Mouse (Mus musculus) CH12.LX (cell line): ENCODE results near the gene Kcnn1. TPM values are rescaled to one million over a fixed set of nuclear protein-coding genes. Genes with fewer than 3 reads are reported as not detected.

Source experiments
- DNase-seq: peaks from one replicate; pipeline ENCODE4 v3.0.0-alpha.2; 2013; ENCODE audit errors: extremely low read depth
- H3K27ac ChIP-seq: 2 replicates; pipeline ENCODE4 v1.5.1; 2012; ENCODE audit warnings: low read depth, mild to moderate bottlenecking, control low read depth, moderate library complexity; ENCODE audit not compliant: insufficient read depth
- H3K27me3 ChIP-seq: replicated peaks from 2 replicates; pipeline ENCODE3; 2012; ENCODE audit warnings: inconsistent platforms
- H3K36me3 ChIP-seq, 2 experiments: replicated peaks in 1 of 2; 2 replicates each; pipeline versions ENCODE3 to v1.6.1; 2012; ENCODE audit warnings: inconsistent platforms in 1 of 2, low read length in 1 of 2, mild to moderate bottlenecking in 1 of 2, mixed read lengths in 1 of 2, moderate library complexity in 1 of 2; ENCODE audit not compliant: control insufficient read depth in 1 of 2, insufficient read depth in 1 of 2
- H3K4me1 ChIP-seq, 2 experiments: 2 replicates each; pipeline ENCODE4 v1.6.1; 2012; ENCODE audit warnings: inconsistent platforms in 1 of 2, moderate library complexity in 1 of 2; ENCODE audit not compliant: insufficient read depth in 2 of 2, control insufficient read depth in 1 of 2
- H3K4me2 ChIP-seq: 2 replicates; pipeline ENCODE4 v1.6.1; 2012; ENCODE audit warnings: low read depth, mild to moderate bottlenecking, control low read depth; ENCODE audit not compliant: poor library complexity, insufficient read depth, severe bottlenecking
- H3K4me3 ChIP-seq, 3 experiments: fragments of 150-350 bp in 1 of 3; sonication (generic) in 1 of 3; replicated peaks in 1 of 3; 2 replicates each; pipeline versions ENCODE3 to v1.5.1; 2011 to 2012; ENCODE audit warnings: low read depth in 2 of 3, low read length in 2 of 3, mild to moderate bottlenecking in 2 of 3, moderate library complexity in 2 of 3, control low read depth in 1 of 3, improper control_type of control experiment in 1 of 3, inconsistent platforms in 1 of 3, mixed read lengths in 1 of 3; ENCODE audit not compliant: poor library complexity in 1 of 3
- H3K79me2 ChIP-seq: replicated peaks from 2 replicates; pipeline ENCODE4 v1.6.1; 2012; ENCODE audit warnings: mild to moderate bottlenecking, moderate library complexity; ENCODE audit not compliant: control insufficient read depth, poor library complexity, insufficient read depth, severe bottlenecking; ENCODE audit errors: extremely low read depth
- H3K9ac ChIP-seq: 2 replicates; pipeline ENCODE4 v1.6.1; 2012; ENCODE audit warnings: low read depth, mild to moderate bottlenecking, control low read depth, moderate library complexity; ENCODE audit not compliant: insufficient read depth
- H3K9me3 ChIP-seq: replicated peaks from 2 replicates; pipeline ENCODE3; 2012; ENCODE audit warnings: low read length, inconsistent platforms, mixed read lengths
- BHLHE40 ChIP-seq: IDR thresholded peaks from 2 replicates; pipeline ENCODE4 v1.6.1; 2011; ENCODE audit warnings: mild to moderate bottlenecking, low read depth, low read length, improper control_type of control experiment
- CHD1 ChIP-seq: IDR thresholded peaks from 2 replicates; pipeline ENCODE4 v1.6.1; 2012; ENCODE audit warnings: low read depth, low read length, improper control_type of control experiment, inconsistent platforms
- CHD2 ChIP-seq: IDR thresholded peaks from 2 replicates; pipeline ENCODE4 v1.6.1; 2011; ENCODE audit warnings: low read length, improper control_type of control experiment
- ELF1 ChIP-seq: IDR thresholded peaks from 2 replicates; pipeline ENCODE4 v1.6.1; 2014; ENCODE audit warnings: low read depth, mild to moderate bottlenecking, inconsistent platforms, low read length, improper control_type of control experiment
- ETS1 ChIP-seq: conservative IDR thresholded peaks from 2 replicates; pipeline ENCODE4 v1.6.1; 2012; ENCODE audit warnings: low read depth, mild to moderate bottlenecking, inconsistent platforms, low read length, improper control_type of control experiment, moderate library complexity
- GABPA ChIP-seq: IDR thresholded peaks from 2 replicates; pipeline ENCODE4 v1.6.1; 2012; ENCODE audit warnings: low read depth, low read length, improper control_type of control experiment, inconsistent platforms; ENCODE audit not compliant: insufficient replicate concordance
- HCFC1 ChIP-seq: IDR thresholded peaks from 2 replicates; pipeline ENCODE4 v1.6.1; 2012; ENCODE audit warnings: low read depth, mild to moderate bottlenecking, inconsistent platforms, low read length, improper control_type of control experiment
- JUND ChIP-seq: conservative IDR thresholded peaks from 2 replicates; pipeline ENCODE4 v1.6.1; 2011; ENCODE audit warnings: low read depth, low read length, improper control_type of control experiment
- MAZ ChIP-seq: IDR thresholded peaks from 2 replicates; pipeline ENCODE4 v1.6.1; 2012; ENCODE audit warnings: low read depth, mild to moderate bottlenecking, inconsistent platforms, low read length, improper control_type of control experiment, moderate library complexity
- MEF2A ChIP-seq: IDR thresholded peaks from 2 replicates; pipeline ENCODE4 v1.6.1; 2014; ENCODE audit warnings: low read depth, mild to moderate bottlenecking, inconsistent platforms, low read length, improper control_type of control experiment, borderline replicate concordance
- MXI1 ChIP-seq: IDR thresholded peaks from 2 replicates; pipeline ENCODE4 v1.6.1; 2011; ENCODE audit warnings: mild to moderate bottlenecking, low read depth, low read length, improper control_type of control experiment
- NELFE ChIP-seq: IDR thresholded peaks from 2 replicates; pipeline ENCODE4 v1.6.1; 2011; ENCODE audit warnings: low read depth, low read length, improper control_type of control experiment
- NRF1 ChIP-seq: IDR thresholded peaks from 2 replicates; pipeline ENCODE4 v1.6.1; 2014; ENCODE audit warnings: low read depth, mild to moderate bottlenecking, inconsistent platforms, low read length, improper control_type of control experiment, moderate library complexity
- POLR2A ChIP-seq: IDR thresholded peaks from 2 replicates; pipeline ENCODE4 v1.6.1; 2011; ENCODE audit warnings: low read depth, mild to moderate bottlenecking, improper control_type of control experiment, low read length
- POLR2AphosphoS2 ChIP-seq: IDR thresholded peaks from 2 replicates; pipeline ENCODE4 v1.6.1; 2011; ENCODE audit warnings: low read depth, low read length, improper control_type of control experiment
- RAD21 ChIP-seq: IDR thresholded peaks from 2 replicates; pipeline ENCODE4 v1.6.1; 2011; ENCODE audit warnings: low read depth, mild to moderate bottlenecking, low read length, improper control_type of control experiment, moderate library complexity
- RCOR1 ChIP-seq: conservative IDR thresholded peaks from 2 replicates; pipeline ENCODE4 v1.6.1; 2012; ENCODE audit warnings: low read depth, mild to moderate bottlenecking, inconsistent platforms, low read length, improper control_type of control experiment
- USF2 ChIP-seq: conservative IDR thresholded peaks from 2 replicates; pipeline ENCODE4 v1.6.1; 2011; ENCODE audit warnings: low read depth, low read length, improper control_type of control experiment
- ZC3H11A ChIP-seq: IDR thresholded peaks from 2 replicates; pipeline ENCODE4 v1.6.1; 2012; ENCODE audit warnings: low read depth, mild to moderate bottlenecking, inconsistent platforms, low read length, improper control_type of control experiment
- dilution Hi-C: fragments of 300-500 bp; cut with MboI; formaldehyde crosslinking; loops from 2 replicates; pipeline ENCODE4 v1.14.3; 2020; ENCODE audit warnings: low sequenced_read_pairs; ENCODE audit not compliant: extremely low pct_unique_long_range_greater_than_20kb, extremely low pct_ligation_motif_present
- in situ Hi-C: fragments of 300-500 bp; cut with MboI; formaldehyde crosslinking; loops from 3 replicates; pipeline ENCODE4 v1.14.3; 2019; ENCODE audit warnings: low sequenced_read_pairs, low pct_ligation_motif_present, low pct_unique_long_range_greater_than_20kb, mixed read lengths
- polyA plus RNA-seq: library from polyadenylated mRNA; unstranded; fragments of >175 nt; gene quantifications from 2 replicates; pipeline ENCODE4 v1.2.1, GENCODE M21; 2012; ENCODE audit warnings: low read depth; ENCODE audit not compliant: insufficient read length
- total RNA-seq, 2 experiments: library from RNA; depleted of rRNA; stranded (reverse); fragments of 300-350 nt in 1 of 2; fragments of >200 nt in 1 of 2; gene quantifications; 2 replicates each; pipeline ENCODE4 v1.2.3; 2012 to 2014

Gene Kcnn1
- total and polyA plus RNA-seq, 3 experiments = 0.21 TPM; not detected in 2

DNA sequence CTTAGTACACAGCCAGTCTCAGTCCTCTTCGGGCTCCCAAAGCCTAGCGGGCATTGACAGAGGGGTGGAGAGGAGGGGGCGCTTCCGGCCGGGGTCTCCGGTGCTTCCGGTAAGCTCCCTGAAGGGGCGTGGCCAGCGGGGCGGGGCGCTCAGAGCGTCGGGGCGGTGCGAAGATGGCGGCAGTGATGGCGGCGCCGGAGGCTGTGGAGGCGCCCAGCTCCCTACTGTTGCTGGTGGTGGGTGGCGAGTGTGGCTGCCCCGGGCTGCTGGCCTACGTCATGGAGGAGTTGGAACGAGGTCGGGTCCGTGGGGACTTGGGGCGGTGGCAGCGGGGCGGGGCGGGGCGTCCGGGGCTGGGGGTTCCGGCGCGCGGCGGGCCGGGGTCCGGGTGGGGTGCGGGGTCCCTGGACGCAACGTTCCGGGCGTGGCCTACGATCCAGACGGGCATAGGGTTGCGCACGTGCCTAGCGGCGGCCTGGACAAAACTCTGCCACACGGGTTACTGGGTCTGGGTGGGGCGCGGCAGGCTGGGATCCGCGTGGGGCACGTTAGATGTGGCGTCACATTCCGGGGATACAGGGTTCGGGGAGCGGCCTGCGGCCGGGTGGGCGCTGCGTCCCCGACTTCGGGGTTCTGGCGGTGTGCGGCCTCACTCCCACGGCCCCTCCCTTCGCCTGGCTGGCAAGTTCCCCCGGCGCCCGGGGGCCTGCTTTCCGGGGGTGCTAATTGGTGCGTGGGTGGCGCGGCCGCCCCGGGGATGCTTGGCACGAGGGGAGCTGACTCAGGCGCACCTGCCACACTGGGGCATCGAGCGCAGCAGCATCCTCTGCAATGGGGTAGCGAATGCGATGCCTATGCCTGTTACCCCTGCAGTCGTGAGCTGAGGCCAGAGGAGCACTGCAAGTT lies 43.0 kb upstream of the Kcnn1 start, which contains the start of gene Map1s (continued):
- no peak for TF ChIP-seq ETS1
- no peak for TF ChIP-seq RAD21
- no peak for TF ChIP-seq CHD2
- peak; percentile 84 for TF ChIP-seq ELF1
- TF ChIP-seq HCFC1 = peak; percentile 77
- TF ChIP-seq USF2 = no peak
- TF ChIP-seq NELFE = peak; percentile 76
- TF ChIP-seq, all 38 proteins: peak for 17

DNA sequence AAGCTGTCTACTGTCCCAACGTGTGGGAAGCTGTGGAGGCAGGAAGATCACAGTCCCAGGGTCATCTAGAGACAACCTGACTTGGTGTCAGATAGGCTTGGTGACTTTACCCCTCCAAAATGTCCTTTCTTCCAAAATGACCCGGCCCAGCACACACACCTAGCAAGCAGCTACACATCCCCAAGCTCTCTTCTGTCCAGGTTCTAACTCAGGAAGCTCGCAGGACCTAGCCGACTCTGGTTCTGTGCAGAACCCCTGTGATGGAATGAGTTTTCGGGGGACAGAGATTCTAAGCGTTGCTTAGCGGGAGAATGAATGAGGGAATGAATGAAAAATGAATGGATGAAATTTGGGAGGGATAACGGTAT lies 42.4 kb upstream of the Kcnn1 start:
- dilution Hi-C loops (no loop called here), in situ Hi-C loops (no loop called here)
- DNase-seq = no peak
- H3K9ac ChIP-seq = peak overlapping the region; percentile 81
- no peak for TF ChIP-seq NELFE
- TF ChIP-seq ELF1 = no peak
- no peak for TF ChIP-seq GABPA
- TF ChIP-seq RAD21 = no peak
- TF ChIP-seq BHLHE40 = no peak
- TF ChIP-seq MAZ = no peak
- no peak for TF ChIP-seq MXI1
- TF ChIP-seq POLR2AphosphoS2 = no peak
- no peaks in the 10 kb centered on the region for H3K27me3 ChIP-seq
- peak overlapping the region; percentile 88 to 97 (median 89) for H3K4me3 ChIP-seq
- no peak overlapping the region for H3K27ac ChIP-seq
- H3K4me1 ChIP-seq = peaks cover 7 to 46% of the 10 kb centered on the region in 2 experiments; a peak in 3 of 4 replicates
- no peaks in the 10 kb centered on the region for H3K9me3 ChIP-seq
- peaks cover 0 to 10% of the 10 kb centered on the region in 2 experiments for H3K36me3 ChIP-seq
- peak overlapping the region; percentile 55; the same call in 1 of the 2 replicates for H3K4me2 ChIP-seq
- H3K79me2 ChIP-seq = peaks cover 13% of the 10 kb centered on the region

DNA sequence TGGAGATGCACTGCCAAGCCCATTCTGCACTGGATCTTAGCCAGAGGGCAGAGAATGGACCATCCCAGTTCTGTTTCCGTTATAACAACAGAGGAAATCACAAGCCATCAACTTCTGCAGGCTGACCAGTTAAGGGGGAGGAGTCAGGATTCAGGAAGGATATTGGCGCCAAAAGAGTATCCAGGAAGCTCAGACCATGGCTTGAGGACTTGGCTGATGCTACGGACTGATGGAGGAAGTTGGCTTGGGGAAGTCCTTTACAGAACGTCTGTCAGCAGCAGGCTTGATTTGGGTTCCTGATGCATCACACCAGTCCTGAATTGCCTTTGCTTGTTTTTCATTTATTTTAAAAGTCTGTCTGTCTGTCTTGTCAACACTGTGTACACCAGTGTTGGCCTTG lies 41.5 kb upstream of the Kcnn1 start:
- Histone ChIP-seq H3K27me3 (no peaks in the 10 kb centered on the region), H3K36me3 (peaks cover 0 to 9% of the 10 kb centered on the region in 2 experiments)
- dilution Hi-C loops = no loop called here
- TF ChIP-seq NRF1 = no peak
- no peak for TF ChIP-seq RCOR1
- TF ChIP-seq POLR2A = no peak
- no peak for TF ChIP-seq ZC3H11A
- no peak for TF ChIP-seq JUND
- TF ChIP-seq MEF2A = no peak
- no peak for TF ChIP-seq CHD1
- TF ChIP-seq, all 38 proteins: peak for 0
- H3K27ac ChIP-seq = no peak overlapping the region
- H3K4me1 ChIP-seq = peaks cover 7 to 46% of the 10 kb centered on the region in 2 experiments; a peak in 3 of 4 replicates
- no peaks in the 10 kb centered on the region for H3K9me3 ChIP-seq
- H3K4me2 ChIP-seq = no peak overlapping the region
- H3K9ac ChIP-seq = no peak overlapping the region
- peaks cover 13% of the 10 kb centered on the region for H3K79me2 ChIP-seq
- DNase-seq = no peak
- in situ Hi-C loops = no loop called here
- no peak overlapping the region for H3K4me3 ChIP-seq
